Mouse (Mus musculus) hindbrain, embryonic 10.5 days (tissue): ENCODE measurements at regions not wholly inside any gene's neighbourhood (a gene's known extent, or its start where the extent isn't known, plus 50 kb on each side); places are given as distances from the start of the nearest gene placed in this dataset.

ENCODE experiments used
- DNase-seq: peaks from one replicate; pipeline ENCODE4 v3.0.0-alpha.2; 2017; ENCODE audit warnings: low spot score
- H3K27ac ChIP-seq: fragments of 300-500 bp; sonication (generic); 2 replicates; pipeline ENCODE4 v1.5.1; 2016; ENCODE audit warnings: mild to moderate bottlenecking, moderate library complexity
- H3K27me3 ChIP-seq: fragments of 300-500 bp; sonication (generic); 2 replicates; pipeline ENCODE4 v1.6.1; 2016; ENCODE audit warnings: mild to moderate bottlenecking; ENCODE audit not compliant: poor library complexity, insufficient read depth, severe bottlenecking
- H3K36me3 ChIP-seq: fragments of 300-500 bp; sonication (generic); 2 replicates; pipeline ENCODE4 v1.6.1; 2016; ENCODE audit warnings: mild to moderate bottlenecking, moderate library complexity
- H3K4me1 ChIP-seq: fragments of 300-500 bp; sonication (generic); replicated peaks from 2 replicates; pipeline ENCODE4 v1.6.1; 2016; ENCODE audit warnings: mild to moderate bottlenecking
- H3K4me3 ChIP-seq: fragments of 300-500 bp; sonication (generic); 2 replicates; pipeline ENCODE4 v1.5.1; 2016; ENCODE audit warnings: mild to moderate bottlenecking, moderate library complexity
- H3K9me3 ChIP-seq: fragments of 300-500 bp; sonication (generic); 2 replicates; pipeline ENCODE4 v1.6.1; 2016; ENCODE audit warnings: mild to moderate bottlenecking, moderate library complexity
- WGBS: fragments of 180-500 bp; shearing (Covaris S2); methylation state at CpG from one replicate; pipeline ENCODE4 v1.1.7; 2016; 5-methylcytosine and 5-hydroxymethylcytosine counted together

DNA sequence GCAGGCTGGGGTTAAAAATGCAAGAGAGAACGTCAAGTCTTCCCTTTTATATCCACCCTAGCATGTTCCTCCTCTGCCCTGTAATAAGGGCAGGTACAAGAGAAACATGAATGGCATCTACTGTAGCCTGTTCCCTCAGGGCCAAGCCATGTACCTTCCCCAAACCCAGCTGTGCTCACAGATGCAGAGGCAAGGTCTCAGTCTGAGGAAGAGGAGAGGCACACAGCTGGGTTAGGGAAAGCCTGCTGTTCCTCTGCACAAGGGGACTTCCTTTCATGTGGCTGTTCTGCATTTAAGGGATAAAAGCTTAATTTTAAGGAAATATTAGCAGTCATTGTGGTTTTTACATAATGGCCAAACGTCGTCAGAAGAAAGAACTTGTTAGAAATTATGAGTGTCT lies 378.8 kb downstream of the Agtpbp1 start:
- H3K9me3 ChIP-seq: no peaks in the 10 kb centered on the region
- 90% methylated on average over 3 of the region's 3 CpGs for WGBS
- peaks cover 16% of the 10 kb centered on the region for H3K4me1 ChIP-seq
- DNase-seq: no peak
- 0 out of 2 replicates have a peak overlapping the region, but pooled peaks have one; percentile 18 for H3K27ac ChIP-seq
- no peak overlapping the region for H3K4me3 ChIP-seq
- no peaks in the 10 kb centered on the region for H3K27me3 ChIP-seq
- H3K36me3 ChIP-seq: no peaks in the 10 kb centered on the region

GRCm38 (mm10) chr13:59204506-59204905 lies 380.5 kb downstream of the Agtpbp1 start:
- WGBS: 89% methylated on average over 2 of the region's 2 CpGs
- no peaks in the 10 kb centered on the region for H3K36me3 ChIP-seq
- no peak overlapping the region for H3K27ac ChIP-seq
- DNase-seq: no peak
- no peaks in the 10 kb centered on the region for H3K27me3 ChIP-seq
- no peak overlapping the region for H3K4me3 ChIP-seq
- H3K4me1 ChIP-seq: peaks cover 5% of the 10 kb centered on the region
- no peaks in the 10 kb centered on the region for H3K9me3 ChIP-seq

- 73% methylated on average over 5 of the region's 5 CpGs for WGBS
- no peak for DNase-seq
- Histone ChIP-seq H3K27ac (no peak overlapping the region), H3K4me1 (0 out of 2 replicates have a peak, but pooled peaks cover 3% of the 10 kb centered on the region), H3K36me3 (no peaks in the 10 kb centered on the region), H3K4me3 (no peak overlapping the region), H3K9me3 (no peaks in the 10 kb centered on the region), H3K27me3 (no peaks in the 10 kb centered on the region)
Measured at GRCm38 (mm10) chr13:59196311-59196710, 388.7 kb downstream of the Agtpbp1 start.

GRCm38 (mm10) chr13:59188431-59188830 lies 382.1 kb downstream of the Ntrk2 start:
- Histone ChIP-seq H3K36me3 (no peaks in the 10 kb centered on the region), H3K27me3 (no peaks in the 10 kb centered on the region), H3K4me3 (no peak overlapping the region), H3K9me3 (peaks cover 4% of the 10 kb centered on the region; the same call in 1 of the 2 replicates), H3K4me1 (no peaks in the 10 kb centered on the region), H3K27ac (no peak overlapping the region)
- no peak for DNase-seq
- 89% methylated on average over 11 of the region's 11 CpGs for WGBS
